Mouse (Mus musculus) erythroblast, embryonic 14.5 days (primary cell): ENCODE data around the gene Ern1.

Source experiments
- GATA1 ChIP-seq: IDR thresholded peaks from 2 replicates; pipeline ENCODE4 v1.6.1; 2012; ENCODE audit warnings: low read length, inconsistent platforms, mixed read lengths
- TAL1 ChIP-seq: IDR thresholded peaks from 3 replicates; pipeline ENCODE4 v1.6.1; 2012; ENCODE audit warnings: low read length, inconsistent platforms, mixed read lengths

- TF ChIP-seq GATA1 (no peak), TAL1 (no peak)
Observed at GRCm38 (mm10) chr11:106428106-106428505, 59.5 kb downstream of the Ern1 start.
